Mouse (Mus musculus): ENCODE data around the gene Olfr1471.
"Not testable (repeated sequence)": the region's sequence is repeated elsewhere in the genome, so short reads cannot be mapped to it uniquely, and the experiment has no call there.

Olfr1471 gene

GRCm38 (mm10) chr19:13443109-13443508 lies at the start of gene Olfr1471:
Gene Olfr1471 (plus strand): TSS chr19:13443409.
- DNase-seq (ENCODE audit: low read depth, low spot score) = not testable (repeated sequence)

- DNase-seq (ENCODE audit: low read depth, low spot score) = no peak
These were observed 35.7 kb upstream of the Olfr1471 start, which contains the start of gene Olfr1469 for GRCm38 (mm10) chr19:13407549-13407948. Gene Olfr1469 (plus strand): TSS chr19:13407849.

- no peak for DNase-seq (ENCODE audit: low read depth, low spot score)
These were observed 12.8 kb downstream of the Olfr1471 start, which contains the start of gene Olfr1472 for GRCm38 (mm10) chr19:13455986-13456385. Gene Olfr1472 (minus strand): TSS chr19:13456086.

DNA sequence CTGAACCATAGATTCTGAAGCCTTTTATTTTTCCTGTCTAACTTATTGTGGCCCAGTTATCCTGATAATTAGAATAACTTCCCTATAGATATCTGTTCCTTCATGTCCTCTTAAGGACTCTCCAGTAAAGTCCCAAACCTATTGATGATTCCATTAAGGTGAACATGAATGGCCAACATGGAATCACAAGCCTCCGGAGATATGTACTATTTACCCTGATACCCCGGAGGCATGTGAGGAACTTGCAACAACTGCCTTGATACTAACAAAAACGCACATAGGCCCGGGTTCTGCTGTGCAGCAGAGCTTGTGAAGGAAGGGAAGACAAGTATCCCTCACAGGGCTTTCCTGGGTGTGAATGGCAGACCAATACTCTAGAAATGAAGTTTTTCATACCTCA lies 26.1 kb downstream of the Olfr1471 start, which contains the start of gene Olfr1474:
TSS of gene Olfr1474 (plus strand) at position 301 of the 400 bp plus-strand sequence.
- not testable (repeated sequence) for DNase-seq (ENCODE audit: low read depth, low spot score)

DNA sequence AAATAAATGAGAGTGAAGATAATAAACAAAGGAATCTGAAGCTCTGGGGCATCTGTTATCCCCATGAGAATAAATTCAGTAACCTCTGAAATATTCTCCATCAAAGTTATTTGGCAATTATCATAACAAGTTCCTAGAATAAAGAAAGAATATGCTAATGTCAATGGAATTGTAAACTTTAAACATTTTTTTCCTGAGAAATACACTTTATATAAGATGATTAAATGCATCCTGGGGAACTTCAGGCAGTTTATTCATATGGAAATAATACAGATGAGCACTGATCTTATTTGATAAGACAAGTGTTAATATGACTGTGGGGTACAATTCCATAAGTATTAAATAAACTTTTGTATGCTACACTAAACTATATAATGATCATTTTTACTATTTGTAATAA lies 36.9 kb downstream of the Olfr1471 start, which contains the start of gene Olfr1475:
TSS of gene Olfr1475 (minus strand) at position 101 of the 400 bp plus-strand sequence.
- DNase-seq (ENCODE audit: low read depth, low spot score) = no peak

DNA sequence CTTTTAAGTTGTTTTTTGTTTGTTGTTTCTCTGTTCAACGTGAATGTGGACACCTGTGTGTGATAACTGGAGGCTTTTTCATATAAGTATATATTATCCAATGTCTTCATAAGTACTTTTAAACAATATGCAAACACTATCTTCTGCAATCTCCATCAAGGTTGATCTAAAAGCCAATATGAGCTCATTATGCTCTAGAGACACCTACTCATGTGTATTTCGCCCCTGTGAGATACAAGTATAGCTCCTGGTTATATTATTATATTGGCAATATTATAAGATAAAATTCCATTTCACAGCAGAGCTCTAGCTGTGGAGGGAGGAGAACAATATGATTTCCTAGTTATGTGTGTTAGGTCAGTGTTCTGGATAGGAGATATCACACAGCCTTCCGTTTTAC lies 57.0 kb downstream of the Olfr1471 start, which contains the start of gene Olfr1477:
TSS of gene Olfr1477 (plus strand) at position 301 of the 400 bp plus-strand sequence.
- DNase-seq (ENCODE audit: low read depth, low spot score) = no peak
